Mouse (Mus musculus) gastrocnemius, adult 18-20 months (tissue): ENCODE data around the gene Hexa. TPM values are rescaled to one million over a fixed set of nuclear protein-coding genes. Genes with fewer than 3 reads are reported as not detected.
A peak's percentile ranks its signal among the peaks of the same experiment; 100 is the strongest.

ENCODE experiments used
- DNase-seq: peaks from one replicate; pipeline ENCODE4 v3.0.0; 2021; ENCODE audit warnings: low spot score
- total RNA-seq, 2 experiments: library from RNA; stranded (reverse); gene quantifications; 2 replicates each; pipeline ENCODE4 v1.2.3; 2021

Gene Hexa
- total RNA-seq, 2 experiments from 2014 or later, result 32.4 to 42.0 TPM

- DNase-seq, result no peak
Measured at GRCm38 (mm10) chr9:59552610-59553009, 13.3 kb downstream of the Hexa start.

- DNase-seq, result no peak
Measured at GRCm38 (mm10) chr9:59553719-59554118, 14.4 kb downstream of the Hexa start.

- DNase-seq, result peak; percentile 85
Measured at GRCm38 (mm10) chr9:59565600-59565999, 26.3 kb downstream of the Hexa start.

GRCm38 (mm10) chr9:59567111-59567510, 27.8 kb downstream of the Hexa start:
- DNase-seq, result peak; percentile 57

- no peak for DNase-seq
Measured at GRCm38 (mm10) chr9:59571852-59572251, 32.5 kb downstream of the Hexa start.

- DNase-seq, result no peak
Measured at GRCm38 (mm10) chr9:59577401-59577800, 38.1 kb downstream of the Hexa start.

- DNase-seq, result peak; percentile 54
Measured at GRCm38 (mm10) chr9:59577844-59578504, 38.6 kb downstream of the Hexa start, which contains the start of gene Celf6. TSS of gene Celf6 (plus strand) at chr9:59577917.

DNA sequence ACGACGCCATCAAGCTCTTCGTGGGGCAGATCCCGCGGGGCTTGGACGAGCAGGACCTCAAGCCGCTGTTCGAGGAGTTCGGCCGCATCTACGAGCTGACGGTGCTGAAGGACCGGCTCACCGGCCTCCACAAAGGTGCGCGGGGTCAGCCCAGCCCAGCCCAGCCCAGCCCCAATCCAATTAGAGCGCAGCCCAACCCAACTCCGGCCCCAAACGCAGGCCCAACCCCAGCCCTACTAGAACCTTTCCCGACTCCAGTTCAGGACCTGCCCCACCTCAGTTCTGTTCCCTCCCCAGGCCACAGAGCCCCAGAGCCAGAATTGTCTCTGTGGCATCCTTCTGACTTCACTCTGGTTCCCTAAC, 39.1 kb downstream of the Hexa start:
- DNase-seq, result no peak

DNA sequence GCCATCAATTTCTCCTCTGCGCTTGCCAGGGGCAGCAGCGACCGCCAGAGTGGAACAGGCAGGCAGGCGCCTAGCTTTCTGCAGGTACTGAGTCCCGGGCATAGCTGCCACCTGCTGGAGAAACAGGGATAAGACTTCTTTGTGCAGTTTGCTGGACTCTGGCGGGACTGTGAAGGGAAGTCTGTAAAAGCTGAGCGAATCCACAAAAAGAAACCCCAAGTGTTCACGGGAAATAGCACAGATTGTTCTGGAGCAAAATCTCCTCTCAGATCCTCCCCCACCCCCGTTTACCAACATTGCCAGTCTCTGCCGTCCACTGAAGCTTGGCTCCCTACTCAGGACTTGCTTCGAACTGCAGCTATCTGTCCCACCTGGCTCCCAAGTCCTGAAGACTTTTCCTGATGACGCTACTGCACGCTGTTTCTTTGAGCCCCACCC, 45.5 kb downstream of the Hexa start:
- DNase-seq, result peak; percentile 75

GRCm38 (mm10) chr9:59588252-59588651, 48.9 kb downstream of the Hexa start:
- no peak for DNase-seq

DNA sequence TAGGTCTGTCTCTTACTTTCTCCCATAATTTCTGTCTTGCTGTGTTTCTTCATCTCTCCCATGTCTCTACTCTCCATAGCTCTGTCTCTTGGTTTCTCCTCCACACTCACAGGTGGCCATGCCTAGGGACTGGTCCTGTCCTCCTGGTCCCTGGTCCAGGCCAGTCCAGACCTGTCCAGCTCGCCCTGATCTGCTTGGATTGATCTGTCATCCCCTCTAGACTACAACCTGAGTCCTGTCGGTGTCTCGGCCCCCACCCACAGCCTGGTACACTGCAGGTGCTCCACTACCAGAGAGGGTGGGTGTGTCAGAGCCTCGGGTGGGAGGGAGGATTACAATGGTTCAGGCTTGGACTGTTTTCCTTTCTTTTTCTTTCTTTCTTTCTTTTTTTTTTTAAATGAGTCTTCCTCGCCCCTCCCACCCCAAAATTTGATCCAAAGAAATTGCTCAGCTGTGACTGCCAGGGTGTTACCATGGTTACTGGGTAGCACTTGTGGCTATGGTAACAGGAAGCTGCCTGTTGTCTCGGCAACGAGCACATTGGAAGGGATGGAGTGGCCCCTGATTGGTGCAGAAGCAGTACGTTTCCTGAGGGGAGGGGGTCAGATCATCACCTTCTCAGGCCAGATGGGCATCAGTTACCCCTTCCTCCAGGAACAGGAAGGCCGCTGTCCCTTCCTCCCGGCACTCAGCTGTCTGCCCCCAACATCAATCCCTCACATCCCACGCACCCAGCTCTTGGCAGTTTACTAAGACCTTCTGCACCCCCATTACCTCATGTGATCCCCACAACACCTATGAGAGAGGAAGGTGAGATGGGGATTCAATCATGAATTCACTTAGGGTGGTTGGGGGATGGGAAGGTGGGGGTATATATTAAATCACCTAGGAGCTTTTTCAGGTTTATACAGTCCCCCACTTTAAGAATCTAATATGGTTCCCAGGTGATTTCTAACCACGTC, 49.7 kb downstream of the Hexa start:
- no peak for DNase-seq

DNA sequence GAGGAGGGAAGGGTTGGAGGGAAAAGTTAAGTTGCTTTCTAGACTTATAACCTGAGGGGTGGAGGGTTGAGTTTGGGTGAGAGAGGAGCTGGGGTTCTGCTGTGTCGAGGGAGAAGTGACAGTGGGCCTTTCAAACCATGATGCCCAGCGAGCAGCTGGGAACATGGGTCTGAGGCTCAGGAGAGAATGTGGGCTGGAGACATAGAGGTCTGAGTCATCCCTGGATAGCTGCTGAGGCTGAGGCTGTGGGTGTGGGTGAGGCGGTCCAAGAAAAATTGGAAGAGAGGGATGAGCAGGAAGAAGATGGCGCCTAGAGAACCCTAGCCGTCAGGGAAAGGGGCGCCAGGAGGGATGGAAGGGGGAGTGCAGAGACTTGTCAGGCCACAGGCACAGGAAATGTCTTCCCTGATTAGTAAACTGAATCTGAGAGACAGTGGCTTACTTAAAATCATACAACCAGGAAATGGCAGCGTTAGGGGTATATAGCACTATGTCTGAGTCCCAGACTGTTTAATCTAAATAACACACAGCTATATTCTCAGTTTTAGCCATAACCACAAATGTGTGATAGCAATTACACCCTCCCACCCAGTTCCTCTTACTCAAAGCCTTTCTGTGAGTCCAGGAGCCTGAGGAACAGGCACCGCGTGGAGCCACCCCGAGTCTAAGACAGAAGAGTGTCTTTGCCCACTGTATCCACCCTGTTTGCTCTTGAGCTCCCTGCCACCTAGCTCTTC, 50.5 kb downstream of the Hexa start:
- no peak for DNase-seq

GRCm38 (mm10) chr9:59601661-59602060, 62.3 kb downstream of the Hexa start:
- no peak for DNase-seq

- no peak for DNase-seq
Measured at GRCm38 (mm10) chr9:59605967-59606366, 66.6 kb downstream of the Hexa start.

DNA sequence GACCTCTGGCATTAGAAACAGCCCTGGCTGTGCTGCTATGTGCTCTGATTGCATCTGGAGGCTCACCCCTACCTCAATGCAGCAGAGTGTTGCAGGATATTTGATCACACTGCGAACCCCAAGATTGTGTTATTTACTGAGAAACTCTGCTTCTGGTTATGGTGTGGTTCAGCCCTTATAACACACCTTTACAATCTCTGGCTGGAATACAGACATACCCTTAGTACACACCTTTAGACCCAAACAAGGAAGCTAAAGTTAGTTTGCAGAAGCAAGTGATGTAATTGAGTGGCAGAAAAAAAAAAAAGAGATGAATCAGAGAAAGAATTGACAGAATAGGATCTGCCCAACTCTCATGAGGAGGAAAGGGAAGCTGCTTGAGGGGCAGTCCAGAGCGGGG, 71.6 kb downstream of the Hexa start:
- DNase-seq, result no peak

Other genes starting within 250 kb of the Hexa start
- 1 to 10 TPM; 7.8 to 7.9 TPM for gene Adpgk, start 248.0 kb upstream of the Hexa start, total RNA-seq
- gene Bbs4, start 186.0 kb upstream of the Hexa start, total RNA-seq, result 1 to 10 TPM; 5.0 TPM
- 100 to 1,000 TPM in 1 of 2 experiments, 10 to 100 TPM in 1; 96.9 to 110 TPM for gene Arih1, start 52.9 kb upstream of the Hexa start, total RNA-seq
- under 1 TPM; 0.62 to 1.00 TPM for gene Tmem202, start 307 bp downstream of the Hexa start, total RNA-seq
- gene Celf6, start 38.4 kb downstream of the Hexa start, total RNA-seq, result not detected
- gene Parp6, start 77.7 kb downstream of the Hexa start, total RNA-seq, result 10 to 100 TPM; 24.2 to 24.7 TPM
- gene Pkm, start 116.8 kb downstream of the Hexa start, total RNA-seq, result 1,000 to 10,000 TPM; 2,790 to 2,981 TPM
- gene Gramd2, start 140.6 kb downstream of the Hexa start, total RNA-seq, result under 1 TPM in 1 of 2 experiments, not detected in 1; 0.07 TPM
- 10 to 100 TPM; 10.3 to 11.8 TPM for gene Senp8, start 211.2 kb downstream of the Hexa start, total RNA-seq
- gene Myo9a, start 211.4 kb downstream of the Hexa start, total RNA-seq, result 1 to 10 TPM; 7.4 to 7.5 TPM